Mouse (Mus musculus): Measurements from ENCODE around the gene Cdc73. TPM values are rescaled to one million over a fixed set of nuclear protein-coding genes. Genes with fewer than 3 reads are reported as not detected.
A peak's percentile ranks its signal among the peaks of the same experiment; 100 is the strongest.

The Cdc73 gene
- 26.5 and 33.1 TPM in 2 replicates for polyA plus RNA-seq (2015; fragmentation: Nextera tagmentation; extraction: Ambion mirVana)

GRCm38 (mm10) chr1:143702741-143703262, at the start of gene Cdc73:
TSS of gene Cdc73 (minus strand) at chr1:143702893.
- no peaks in the 10 kb centered on the region; the same call in 1 of the 2 replicates for H3K4me1 ChIP-seq
- peak within 1 kb of the TSS; percentile 76 for H3K9ac ChIP-seq
- WGBS, result under 1% methylated on average over 72 of the region's 74 CpGs

GRCm38 (mm10) chr1:143745871-143746270, 43.2 kb upstream of the Cdc73 start:
- Histone ChIP-seq H3K27me3 (replicated peaks) (no peaks in the 10 kb centered on the region), H3K4me3 (replicated peaks) (no peak overlapping the region), H3K4me2 (no peak overlapping the region), H3K27ac (no peak overlapping the region), H3K4me1 (no peaks in the 10 kb centered on the region), H3K36me3 (peaks cover 20% of the 10 kb centered on the region; the same call in 1 of the 2 replicates), H3K9ac (no peak overlapping the region), H3K9me3 (no peaks in the 10 kb centered on the region)
- WGBS, result 89% methylated on average over 10 of the region's 10 CpGs
- no peak for ATAC-seq (ENCODE audit: insufficient read depth, low FRiP score, low read depth)

More at GRCm38 (mm10) chr1:143702741-143703262, at the start of gene Cdc73:
- Histone ChIP-seq H3K4me3 (replicated peaks) (peak within 1 kb of the TSS; percentile 89), H3K27ac (peak within 1 kb of the TSS; percentile 94), H3K36me3 (0 out of 2 replicates have a peak, but pooled peaks cover 3% of the 10 kb centered on the region), H3K9me3 (no peaks in the 10 kb centered on the region), H3K4me2 (peak within 1 kb of the TSS; percentile 76), H3K27me3 (replicated peaks) (no peaks in the 10 kb centered on the region)
- ATAC-seq (ENCODE audit: insufficient read depth, low FRiP score, low read depth), result peak; percentile 99

- Histone ChIP-seq H3K4me1 (no peaks in the 10 kb centered on the region), H3K4me3 (replicated peaks) (no peak overlapping the region), H3K4me2 (no peak overlapping the region), H3K27ac (no peak overlapping the region), H3K9me3 (no peaks in the 10 kb centered on the region), H3K27me3 (replicated peaks) (no peaks in the 10 kb centered on the region), H3K9ac (no peak overlapping the region), H3K36me3 (peaks cover 20% of the 10 kb centered on the region; the same call in 1 of the 2 replicates)
- 91% methylated on average over 6 of the region's 6 CpGs for WGBS
- no peak for ATAC-seq (ENCODE audit: insufficient read depth, low FRiP score, low read depth)
Measured at GRCm38 (mm10) chr1:143742186-143742585, 39.5 kb upstream of the Cdc73 start.

- no peak overlapping the region for H3K4me3 ChIP-seq (replicated peaks)
- H3K9ac ChIP-seq, result no peak overlapping the region
- H3K27ac ChIP-seq, result no peak overlapping the region
- ATAC-seq (ENCODE audit: insufficient read depth, low FRiP score, low read depth), result no peak
- peaks cover 20% of the 10 kb centered on the region; the same call in 1 of the 2 replicates for H3K36me3 ChIP-seq
- no peaks in the 10 kb centered on the region for H3K9me3 ChIP-seq
- WGBS, result 83% methylated on average over 5 of the region's 5 CpGs
- no peak overlapping the region for H3K4me2 ChIP-seq
- no peaks in the 10 kb centered on the region for H3K27me3 ChIP-seq (replicated peaks)
- H3K4me1 ChIP-seq, result no peaks in the 10 kb centered on the region
Measured at GRCm38 (mm10) chr1:143741331-143741730, 38.6 kb upstream of the Cdc73 start.

- Histone ChIP-seq H3K36me3 (peaks cover 17% of the 10 kb centered on the region; the same call in 1 of the 2 replicates), H3K9ac (no peak overlapping the region), H3K4me2 (peak overlapping the region; percentile 73; the same call in 1 of the 2 replicates), H3K4me1 (no peaks in the 10 kb centered on the region), H3K27ac (no peak overlapping the region), H3K4me3 (replicated peaks) (no peak overlapping the region), H3K9me3 (no peaks in the 10 kb centered on the region), H3K27me3 (replicated peaks) (no peaks in the 10 kb centered on the region)
- 86% methylated on average over 10 of the region's 10 CpGs for WGBS
- no peak for ATAC-seq (ENCODE audit: insufficient read depth, low FRiP score, low read depth)
Measured at GRCm38 (mm10) chr1:143740581-143740980, 37.9 kb upstream of the Cdc73 start.

- under 1% methylated on average over 64 of the region's 71 CpGs for WGBS
- Histone ChIP-seq H3K4me3 (replicated peaks) (peak overlapping the region; percentile 75), H3K4me2 (peak overlapping the region; percentile 73), H3K4me1 (no peaks in the 10 kb centered on the region), H3K27me3 (replicated peaks) (no peaks in the 10 kb centered on the region), H3K9me3 (no peaks in the 10 kb centered on the region), H3K9ac (peak overlapping the region; percentile 53), H3K27ac (peak overlapping the region; percentile 75), H3K36me3 (peaks cover 14% of the 10 kb centered on the region; the same call in 1 of the 2 replicates)
- peak; percentile 95 for ATAC-seq (ENCODE audit: insufficient read depth, low FRiP score, low read depth)
Measured at GRCm38 (mm10) chr1:143739361-143740350, 37.0 kb upstream of the Cdc73 start.

GRCm38 (mm10) chr1:143738811-143739210, 36.1 kb upstream of the Cdc73 start:
- peak overlapping the region; percentile 73 for H3K4me2 ChIP-seq
- ATAC-seq (ENCODE audit: insufficient read depth, low FRiP score, low read depth), result no peak
- H3K4me1 ChIP-seq, result no peaks in the 10 kb centered on the region
- H3K9me3 ChIP-seq, result no peaks in the 10 kb centered on the region
- 0 out of 2 replicates have a peak overlapping the region, but pooled peaks have one; percentile 53 for H3K9ac ChIP-seq
- peak overlapping the region; percentile 75 for H3K4me3 ChIP-seq (replicated peaks)
- H3K36me3 ChIP-seq, result peaks cover 11% of the 10 kb centered on the region; the same call in 1 of the 2 replicates
- H3K27ac ChIP-seq, result peak overlapping the region; percentile 38; the same call in 1 of the 2 replicates
- H3K27me3 ChIP-seq (replicated peaks), result no peaks in the 10 kb centered on the region
- WGBS, result 21% methylated on average over 11 of the region's 11 CpGs

GRCm38 (mm10) chr1:143733914-143734410, 31.3 kb upstream of the Cdc73 start:
- Histone ChIP-seq H3K9me3 (no peaks in the 10 kb centered on the region), H3K4me2 (no peak overlapping the region), H3K4me1 (no peaks in the 10 kb centered on the region), H3K4me3 (replicated peaks) (no peak overlapping the region), H3K9ac (no peak overlapping the region), H3K36me3 (no peaks in the 10 kb centered on the region), H3K27ac (no peak overlapping the region), H3K27me3 (replicated peaks) (no peaks in the 10 kb centered on the region)
- no peak for ATAC-seq (ENCODE audit: insufficient read depth, low FRiP score, low read depth)
- 75% methylated on average over 5 of the region's 5 CpGs for WGBS

GRCm38 (mm10) chr1:143731691-143732090, 29.0 kb upstream of the Cdc73 start:
- Histone ChIP-seq H3K27me3 (replicated peaks) (no peaks in the 10 kb centered on the region), H3K4me1 (no peaks in the 10 kb centered on the region), H3K9ac (no peak overlapping the region), H3K9me3 (no peaks in the 10 kb centered on the region), H3K27ac (no peak overlapping the region), H3K4me2 (no peak overlapping the region), H3K4me3 (replicated peaks) (no peak overlapping the region), H3K36me3 (no peaks in the 10 kb centered on the region)
- WGBS, result 63% methylated on average over 4 of the region's 4 CpGs
- ATAC-seq (ENCODE audit: insufficient read depth, low FRiP score, low read depth), result no peak

- H3K27ac ChIP-seq, result no peak overlapping the region
- H3K4me3 ChIP-seq (replicated peaks), result no peak overlapping the region
- no peaks in the 10 kb centered on the region for H3K4me1 ChIP-seq
- no peaks in the 10 kb centered on the region for H3K36me3 ChIP-seq
- no peak overlapping the region for H3K9ac ChIP-seq
- H3K4me2 ChIP-seq, result no peak overlapping the region
- no peaks in the 10 kb centered on the region for H3K27me3 ChIP-seq (replicated peaks)
- 76% methylated on average over 2 of the region's 2 CpGs for WGBS
- no peaks in the 10 kb centered on the region for H3K9me3 ChIP-seq
- no peak for ATAC-seq (ENCODE audit: insufficient read depth, low FRiP score, low read depth)
Measured at GRCm38 (mm10) chr1:143730899-143731298, 28.2 kb upstream of the Cdc73 start.

- WGBS, result 43% methylated on average over 9 of the region's 9 CpGs
- H3K9me3 ChIP-seq, result no peaks in the 10 kb centered on the region
- H3K9ac ChIP-seq, result no peak overlapping the region
- H3K4me1 ChIP-seq, result no peaks in the 10 kb centered on the region
- H3K36me3 ChIP-seq, result no peaks in the 10 kb centered on the region
- ATAC-seq (ENCODE audit: insufficient read depth, low FRiP score, low read depth), result no peak
- no peak overlapping the region for H3K4me3 ChIP-seq (replicated peaks)
- H3K4me2 ChIP-seq, result no peak overlapping the region
- no peak overlapping the region for H3K27ac ChIP-seq
- no peaks in the 10 kb centered on the region for H3K27me3 ChIP-seq (replicated peaks)
Measured at GRCm38 (mm10) chr1:143727701-143728445, 25.2 kb upstream of the Cdc73 start.
